Mouse (Mus musculus) embryo, embryonic 10 days (tissue): Measurements from ENCODE around the gene Sprn.

Experiments
- DNase-seq: peaks from one replicate; pipeline ENCODE4 v3.0.0-alpha.2; 2015; ENCODE audit warnings: low spot score

Sprn gene

DNA sequence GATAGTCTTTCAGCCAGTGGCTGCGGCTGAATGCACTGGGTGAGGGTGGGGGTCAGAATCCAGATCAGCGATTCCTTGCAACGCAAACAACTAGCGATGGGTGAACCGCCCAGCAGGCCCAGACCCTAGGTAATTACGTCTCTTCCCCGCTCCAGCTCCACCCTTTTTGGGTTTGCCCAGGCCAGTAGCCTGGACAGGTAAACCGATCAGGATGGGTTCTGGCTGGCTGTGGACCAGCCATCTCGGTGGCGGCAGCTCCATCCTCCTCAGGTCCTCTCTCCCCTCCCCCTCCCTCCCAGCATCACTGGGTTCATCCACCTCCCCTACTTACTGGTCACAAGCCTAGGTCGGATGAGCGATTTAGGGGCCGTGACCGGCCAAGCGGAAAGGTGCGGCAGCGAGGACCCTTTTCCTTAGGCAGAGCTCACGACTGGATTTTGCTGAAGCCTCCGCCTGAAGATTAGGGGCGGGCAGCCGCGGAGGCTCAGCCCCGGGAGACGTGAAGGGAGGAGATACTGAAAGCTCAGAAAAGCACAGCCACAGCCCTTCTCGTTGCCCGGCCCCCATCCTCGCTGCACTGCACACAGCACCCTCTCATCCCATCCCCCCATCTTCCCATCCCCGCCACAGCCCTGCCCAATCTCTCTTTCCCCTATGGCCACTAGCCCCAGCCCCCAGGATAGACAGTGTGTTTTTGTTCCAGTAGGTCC, at the start of gene Sprn:
TSS of gene Sprn (minus strand) at position 660 of the 710 bp plus-strand sequence.
- DNase-seq, result peak; percentile 10

DNA sequence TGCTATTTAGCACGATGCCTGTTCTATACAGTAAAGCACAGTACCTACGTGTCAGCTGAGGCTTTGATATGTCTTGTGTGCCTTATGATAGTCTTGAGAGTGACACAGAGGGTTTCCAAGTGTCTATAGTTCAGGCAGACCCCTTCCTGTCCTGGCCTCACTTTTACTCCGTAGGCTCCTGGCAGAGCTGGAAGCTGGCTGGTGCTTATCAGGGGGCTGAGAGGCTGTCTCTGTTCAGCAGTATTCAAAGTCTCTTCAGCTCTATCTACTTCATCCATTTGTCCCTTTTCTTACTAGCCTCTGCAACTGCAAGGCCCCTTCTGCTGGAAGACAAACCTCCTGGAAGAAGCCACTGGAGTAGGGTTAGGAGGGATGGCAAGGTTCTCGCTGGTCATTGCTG, 46.4 kb upstream of the Sprn start:
- no peak for DNase-seq

DNA sequence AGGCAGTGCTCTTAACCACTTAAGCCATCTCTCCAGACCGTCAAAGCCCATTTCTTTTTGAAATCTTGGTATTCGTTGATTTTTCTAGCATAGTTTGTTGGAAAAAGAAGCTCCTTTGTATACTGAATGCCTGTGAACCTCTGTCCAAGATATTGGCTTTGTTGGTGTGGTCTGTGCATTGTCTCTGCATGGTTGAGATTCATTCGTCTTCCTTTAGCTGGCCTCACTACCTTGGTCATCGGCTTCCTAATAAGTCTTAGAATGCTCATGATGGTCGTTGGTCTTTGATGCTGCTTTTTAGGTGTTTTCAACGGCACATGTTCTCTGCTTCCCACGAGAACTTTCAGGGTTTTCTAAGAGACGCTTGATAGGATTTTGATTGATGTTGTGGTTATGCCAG, 41.3 kb upstream of the Sprn start:
- DNase-seq, result no peak

DNA sequence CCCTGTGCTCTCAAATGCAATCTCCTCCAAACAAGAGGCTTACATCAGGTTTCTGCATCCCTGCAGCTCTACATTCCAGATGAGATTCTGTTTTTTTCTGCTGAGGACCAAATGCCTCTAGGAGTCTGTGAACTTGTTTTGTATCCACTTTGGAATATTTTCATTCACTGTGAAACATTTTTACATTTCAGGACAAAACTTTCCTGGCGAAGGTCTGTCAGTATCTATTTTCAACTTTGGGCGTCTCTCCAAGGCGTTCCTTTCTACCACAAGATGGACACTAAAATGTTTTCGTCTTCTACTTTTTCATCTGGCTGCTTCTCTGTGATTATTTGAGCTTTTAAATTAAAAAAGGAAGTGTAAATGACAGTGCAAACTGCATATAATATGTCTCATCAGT, 39.4 kb upstream of the Sprn start:
- no peak for DNase-seq

DNA sequence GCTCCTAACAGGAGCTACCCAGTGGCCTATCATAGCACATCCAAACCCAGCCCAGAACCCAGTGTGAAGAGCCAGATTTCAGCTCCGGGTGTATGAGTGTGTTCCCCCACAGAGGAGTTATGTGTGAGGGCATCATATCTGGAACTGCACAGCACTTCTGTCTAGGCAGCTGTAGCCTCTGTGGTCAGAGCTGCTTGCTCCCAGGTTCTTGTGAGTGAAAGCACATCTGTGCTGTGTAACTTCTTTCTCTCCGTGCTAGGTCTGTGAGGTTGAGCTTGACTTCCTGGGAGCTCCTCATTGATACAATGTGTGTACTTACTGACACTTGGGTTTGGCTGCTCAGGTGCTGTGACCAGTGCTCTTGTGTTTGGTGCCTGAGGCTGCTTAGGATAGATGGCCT, 38.2 kb upstream of the Sprn start:
- DNase-seq, result no peak

DNA sequence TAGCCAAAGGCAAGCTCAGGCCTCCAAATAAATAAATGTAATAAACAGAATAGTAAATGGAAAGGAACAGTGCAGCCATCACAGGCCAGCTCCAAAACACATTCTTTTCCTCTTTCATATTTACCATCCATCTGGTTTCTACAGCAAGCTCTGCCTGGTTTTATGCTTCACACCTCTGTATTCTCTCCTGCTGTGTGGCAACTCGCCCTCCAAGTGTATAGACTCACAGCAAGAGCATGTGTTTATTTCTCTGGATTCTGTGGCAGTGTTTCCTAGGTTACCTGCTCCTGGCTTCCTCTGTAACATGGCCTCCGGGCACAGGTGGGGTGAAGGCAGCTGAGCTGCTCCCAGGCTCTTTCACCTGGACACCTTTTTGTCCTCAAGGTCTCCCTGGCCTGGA, 37.8 kb upstream of the Sprn start:
- no peak for DNase-seq

DNA sequence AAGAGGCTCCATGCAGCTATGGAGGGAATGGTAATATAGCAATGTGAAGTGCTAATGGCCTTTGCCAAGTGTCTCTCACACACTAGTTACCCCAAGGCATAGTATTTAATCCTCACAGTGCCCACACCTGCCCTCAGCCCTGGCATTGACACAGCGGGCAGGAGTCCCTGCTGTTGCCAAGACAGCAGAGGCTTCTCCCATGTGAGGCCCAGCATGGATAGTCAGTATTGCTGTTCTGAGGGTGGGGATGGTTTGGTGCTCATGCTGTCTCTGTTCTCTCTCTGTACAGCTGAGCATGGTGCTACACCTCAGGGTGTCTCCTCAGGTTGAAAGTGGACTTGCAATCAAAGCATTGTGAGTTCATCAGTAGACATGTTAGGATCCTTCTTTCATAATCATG, 35.8 kb upstream of the Sprn start:
- no peak for DNase-seq

DNA sequence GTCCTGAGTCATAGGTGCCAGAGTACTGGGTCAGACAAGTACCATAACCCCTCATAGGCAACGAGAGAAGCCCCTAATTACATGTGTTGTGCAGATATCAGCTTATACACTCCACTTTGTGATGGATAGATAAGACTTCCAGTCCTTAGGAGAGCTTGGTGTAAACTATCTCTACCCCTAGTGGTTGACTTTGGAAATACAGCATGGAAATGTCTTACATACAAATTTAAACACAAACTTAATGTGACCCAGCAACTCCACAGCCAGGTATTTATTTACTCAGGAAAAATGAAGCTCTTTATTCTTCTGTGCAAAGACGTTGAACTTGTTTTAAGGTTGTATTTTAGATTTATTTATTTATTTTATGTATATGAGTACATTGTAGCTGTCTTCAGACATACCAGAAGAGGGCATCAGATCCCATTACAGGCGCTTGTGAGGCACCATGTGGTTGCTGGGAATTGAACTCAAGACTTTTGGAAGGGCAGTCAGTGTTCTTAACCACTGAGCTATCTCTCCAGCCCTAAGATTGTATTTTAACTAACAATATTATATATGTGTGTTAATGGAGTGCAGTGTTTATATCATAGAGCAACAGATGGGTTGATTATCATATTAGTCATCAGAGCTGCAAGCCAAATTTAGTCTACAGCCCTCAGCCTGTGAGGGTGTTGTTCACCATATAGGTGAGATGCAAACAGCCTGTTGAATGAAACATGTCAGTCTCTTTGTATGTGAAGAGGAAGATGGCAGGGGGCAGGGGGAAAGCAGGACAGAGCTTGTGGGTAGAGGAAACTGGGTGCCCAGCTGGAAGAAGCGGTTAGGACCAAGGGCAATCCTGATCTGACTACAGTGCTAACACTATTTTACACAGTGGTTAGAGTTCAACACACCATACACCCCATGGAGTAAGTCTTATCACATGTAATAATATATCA, 34.0 kb upstream of the Sprn start:
- peak; percentile 38 for DNase-seq

DNA sequence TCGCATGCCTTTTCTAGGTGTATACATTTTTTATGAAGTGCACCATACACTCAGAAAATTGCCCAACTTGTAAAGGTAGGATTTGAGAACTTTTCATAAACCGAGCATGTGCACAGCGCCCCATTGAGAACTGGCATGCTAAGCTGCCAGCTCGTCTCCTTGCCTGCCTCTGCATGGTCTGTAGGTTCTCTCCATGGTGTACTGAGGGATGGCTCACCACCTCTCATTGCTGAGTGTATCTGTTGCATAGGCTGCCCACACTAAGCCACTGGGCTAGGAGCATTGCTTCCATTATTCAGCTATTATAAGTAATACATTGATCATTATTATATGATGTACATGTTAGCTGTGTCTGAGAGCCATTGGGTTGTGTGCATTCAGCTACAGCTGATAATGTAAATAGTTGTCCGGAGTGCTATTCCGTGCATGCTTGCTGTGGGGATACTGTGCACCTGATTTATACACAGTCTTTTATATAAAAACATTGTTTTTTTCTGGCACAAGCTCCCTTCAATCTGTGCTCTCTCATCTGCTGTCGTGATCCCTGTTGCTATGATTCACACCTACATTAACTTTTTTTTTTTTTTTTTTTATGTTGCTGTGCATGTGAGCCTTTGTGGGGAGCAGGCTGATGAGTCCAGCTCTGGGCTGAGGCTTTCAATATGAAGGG, 33.2 kb upstream of the Sprn start:
- DNase-seq, result no peak

DNA sequence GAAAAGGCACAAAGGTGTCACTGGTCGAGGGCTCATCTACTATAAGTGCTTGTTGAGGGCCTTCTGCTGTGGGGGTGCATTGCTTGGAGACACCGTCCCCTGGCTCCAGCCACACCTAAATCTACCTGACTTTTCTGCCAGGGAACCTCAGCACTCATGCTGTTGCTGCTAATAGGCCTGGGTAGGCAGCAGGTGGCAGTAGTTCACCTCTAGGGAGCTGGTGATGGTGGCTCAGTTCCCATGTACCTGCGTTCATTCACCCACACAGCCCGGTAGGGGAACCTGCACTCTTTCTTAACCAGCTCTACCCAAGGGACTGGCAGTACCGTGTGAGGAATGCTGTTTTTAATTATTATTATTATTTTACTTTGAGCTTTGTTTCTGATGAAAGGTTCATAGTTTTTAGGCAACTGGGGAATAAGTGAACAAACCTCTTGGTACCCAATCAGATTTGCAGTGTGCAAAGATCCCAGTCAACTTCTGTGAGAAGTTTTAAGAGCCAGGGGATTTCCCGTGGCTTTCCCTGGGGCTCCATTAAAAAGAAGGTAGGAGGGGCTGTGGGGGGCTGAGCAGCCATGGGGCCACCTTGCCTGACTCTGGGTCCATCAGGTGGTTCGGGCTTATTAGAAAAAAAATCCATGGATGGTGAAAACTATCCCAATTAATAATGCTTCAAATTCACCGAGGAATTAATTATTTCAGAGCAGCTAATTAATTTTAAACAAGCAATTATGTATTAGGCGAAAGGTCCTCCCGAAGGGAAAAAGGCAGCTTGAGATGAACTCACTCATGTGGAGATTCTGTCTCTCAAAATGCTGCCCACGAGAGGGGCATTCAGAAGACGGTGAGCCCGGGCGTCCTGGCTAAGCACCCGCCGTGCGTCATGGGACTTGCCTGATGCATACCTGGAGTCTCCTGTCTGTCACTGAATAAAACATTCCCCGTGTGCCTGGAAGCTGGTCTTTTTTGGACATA, 32.3 kb upstream of the Sprn start:
- DNase-seq, result peak; percentile 24

DNA sequence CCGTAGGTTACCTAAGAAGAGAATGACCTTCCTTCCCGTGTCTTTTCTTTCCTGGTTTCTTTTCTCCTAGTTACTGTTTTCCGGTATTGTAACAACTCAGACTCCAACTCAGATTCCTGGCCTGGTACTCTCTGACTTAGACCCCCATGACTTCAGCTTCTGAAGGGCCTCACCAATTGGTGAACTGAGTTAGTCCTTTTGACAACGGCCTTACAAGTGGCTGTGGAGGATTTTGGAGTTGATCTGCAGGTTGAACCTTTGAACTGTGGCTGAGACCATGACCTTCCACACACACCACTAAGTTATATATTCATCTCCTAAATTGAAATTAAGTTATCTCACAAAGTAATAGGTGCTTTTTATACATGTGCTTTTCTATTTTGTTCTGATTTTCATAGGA, 29.5 kb upstream of the Sprn start:
- no peak for DNase-seq

DNA sequence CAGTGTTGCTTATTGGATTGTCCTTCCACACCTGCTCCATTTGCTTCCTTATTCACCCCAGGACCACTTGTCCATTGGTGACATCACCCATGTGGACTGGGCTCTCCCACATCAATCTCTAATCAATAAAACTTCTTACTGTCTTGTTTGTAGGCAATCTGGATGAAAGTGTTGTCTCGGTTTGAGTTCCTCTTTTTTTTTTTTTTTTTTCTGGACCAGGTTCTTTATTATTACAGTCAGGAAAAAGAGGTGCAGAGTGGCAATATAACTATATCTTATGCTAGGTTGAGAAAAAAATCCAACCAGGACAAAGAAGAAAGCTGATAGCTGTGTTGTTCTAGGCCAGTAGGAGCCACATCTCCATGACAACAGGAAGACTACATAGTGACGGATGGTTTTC, 26.0 kb upstream of the Sprn start:
- DNase-seq, result no peak

DNA sequence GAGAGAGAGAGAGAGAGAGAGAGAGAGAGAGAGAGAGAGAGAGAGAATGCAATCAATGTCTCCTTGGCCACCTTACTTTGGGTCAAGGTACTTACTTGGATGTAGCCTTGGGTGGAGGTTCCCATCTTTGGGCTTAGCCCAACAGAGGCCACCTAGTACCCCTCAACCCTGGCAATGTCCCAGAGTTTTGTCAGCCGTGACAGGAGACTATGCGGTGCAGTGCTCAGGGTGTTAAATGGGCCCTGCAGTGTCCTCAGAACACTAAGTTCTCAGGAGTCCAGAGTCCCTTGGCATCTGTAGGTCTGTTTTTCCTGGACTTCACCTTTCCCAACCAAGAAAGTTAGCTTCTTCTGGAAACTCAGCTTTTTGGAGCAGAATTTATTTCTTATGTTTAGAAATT, 24.5 kb upstream of the Sprn start:
- no peak for DNase-seq

DNA sequence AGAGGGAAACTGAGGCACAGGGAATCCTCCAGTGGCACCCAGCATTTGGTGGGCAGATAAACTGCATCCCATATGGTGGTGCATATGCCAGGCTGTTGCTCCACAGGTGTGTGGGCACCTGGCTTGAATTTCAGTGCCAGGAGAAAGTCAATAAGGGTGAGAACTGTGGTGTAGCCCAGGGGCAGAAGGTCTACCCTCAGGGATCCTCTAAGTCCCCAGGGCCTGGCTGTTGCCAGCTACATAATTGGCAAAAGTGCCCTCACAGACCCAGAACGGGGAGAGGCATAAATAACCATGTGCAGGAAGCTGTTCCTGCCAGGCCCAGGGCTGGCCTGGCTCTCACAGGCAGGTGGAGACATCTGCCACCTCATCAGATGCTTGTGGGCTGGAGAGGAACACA, 18.3 kb upstream of the Sprn start, which contains the start of gene Olfr523:
TSS of gene Olfr523 (plus strand) at position 282 of the 400 bp plus-strand sequence.
- no peak for DNase-seq

DNA sequence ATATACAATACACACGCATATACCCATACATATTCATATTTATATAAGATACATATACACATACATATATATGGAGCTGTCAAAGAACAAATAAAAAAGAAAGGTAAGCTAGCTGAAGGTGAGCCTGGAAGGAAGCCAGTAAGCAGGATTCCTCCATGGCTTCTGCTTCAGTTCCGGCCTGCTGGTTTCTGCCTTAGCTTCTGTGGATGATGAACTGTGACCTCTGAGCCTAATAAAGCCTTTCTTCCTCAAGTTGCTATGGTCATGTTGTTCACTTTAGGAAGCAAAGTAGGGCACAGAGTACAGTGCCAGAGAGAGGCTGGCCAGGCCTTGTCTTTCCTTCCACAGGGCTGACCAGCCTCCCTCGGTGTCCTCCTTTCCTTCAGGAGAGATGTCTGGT, 16.2 kb upstream of the Sprn start:
- no peak for DNase-seq

DNA sequence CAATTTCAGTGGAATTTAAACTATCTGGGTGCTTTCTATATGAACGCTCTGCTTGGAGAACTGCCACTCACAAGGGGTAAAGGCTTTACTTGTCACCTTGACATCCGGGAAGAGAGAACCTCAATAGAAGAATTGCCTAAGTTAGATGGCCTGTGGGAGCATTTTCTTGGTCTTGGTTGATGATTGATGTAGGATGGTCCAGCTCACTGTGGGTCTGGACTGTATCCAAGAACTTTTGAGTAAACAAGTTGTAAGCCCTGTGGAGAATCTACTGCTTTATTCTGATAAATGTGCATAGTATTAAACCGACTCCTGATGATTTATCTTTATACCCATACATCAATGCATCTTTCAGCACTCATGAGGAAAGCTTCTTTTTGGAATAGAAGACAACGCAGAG, 14.7 kb upstream of the Sprn start:
- DNase-seq, result no peak

DNA sequence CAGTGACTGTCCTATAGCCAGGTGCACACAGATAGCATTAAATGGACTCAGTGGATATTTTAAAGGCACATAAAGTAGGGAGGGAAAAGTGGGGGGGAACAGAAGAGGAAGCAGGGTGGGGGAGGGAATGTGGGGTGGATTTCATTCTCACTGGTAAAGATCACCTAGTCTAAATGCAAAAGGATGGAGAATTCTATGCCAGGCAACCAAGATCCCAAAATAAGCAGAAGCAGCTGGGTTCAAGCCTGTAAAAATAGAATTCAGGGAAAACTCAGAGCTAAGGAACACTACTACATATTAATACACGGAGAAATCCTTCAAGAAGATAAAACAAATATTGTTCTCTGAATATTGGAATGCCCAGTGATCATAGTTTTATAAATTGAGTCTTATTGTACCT, 13.3 kb upstream of the Sprn start:
- DNase-seq, result no peak

DNA sequence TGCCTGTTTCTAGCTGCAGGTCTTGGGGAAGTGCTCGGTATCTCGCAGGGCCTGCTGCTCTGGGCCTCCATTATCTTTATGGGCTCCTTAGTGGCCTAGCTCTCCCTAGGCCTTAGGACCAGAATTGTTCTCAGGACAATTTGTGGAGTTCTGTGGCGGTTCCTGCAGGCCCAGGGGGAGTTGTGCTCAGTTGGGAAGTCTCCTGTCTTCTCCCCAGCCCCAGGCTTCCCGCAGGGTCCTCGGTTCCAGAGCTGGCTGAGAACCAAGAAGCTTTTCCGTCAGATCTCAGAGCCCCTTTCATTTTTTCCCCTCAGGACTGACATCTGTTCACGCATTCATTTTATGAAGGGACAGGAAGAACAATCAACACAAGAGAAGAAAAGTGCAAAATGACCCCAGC, 10.0 kb upstream of the Sprn start, which contains the start of gene Olfr522:
TSS of gene Olfr522 (minus strand) at position 101 of the 400 bp plus-strand sequence.
- DNase-seq, result no peak

DNA sequence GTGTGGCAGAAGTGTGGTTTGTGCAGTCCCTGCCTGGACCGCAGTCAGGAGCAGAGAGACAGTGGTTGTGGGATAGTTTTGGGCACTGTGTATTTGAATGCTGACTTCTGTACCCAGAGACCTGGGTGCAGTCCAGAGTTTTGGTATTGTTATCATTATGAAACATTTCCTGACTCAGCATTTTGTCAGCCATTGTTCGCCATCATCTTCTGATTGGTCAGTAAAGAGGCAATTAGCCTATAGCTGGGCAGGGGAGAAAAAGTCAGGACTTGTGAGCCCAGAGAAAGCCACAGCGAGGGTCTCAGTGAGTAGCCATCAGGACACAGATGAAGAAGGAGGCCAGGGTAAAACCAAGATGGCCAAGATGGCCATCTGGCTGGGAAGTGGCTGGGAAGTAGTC, 5.7 kb upstream of the Sprn start:
- DNase-seq, result no peak

DNA sequence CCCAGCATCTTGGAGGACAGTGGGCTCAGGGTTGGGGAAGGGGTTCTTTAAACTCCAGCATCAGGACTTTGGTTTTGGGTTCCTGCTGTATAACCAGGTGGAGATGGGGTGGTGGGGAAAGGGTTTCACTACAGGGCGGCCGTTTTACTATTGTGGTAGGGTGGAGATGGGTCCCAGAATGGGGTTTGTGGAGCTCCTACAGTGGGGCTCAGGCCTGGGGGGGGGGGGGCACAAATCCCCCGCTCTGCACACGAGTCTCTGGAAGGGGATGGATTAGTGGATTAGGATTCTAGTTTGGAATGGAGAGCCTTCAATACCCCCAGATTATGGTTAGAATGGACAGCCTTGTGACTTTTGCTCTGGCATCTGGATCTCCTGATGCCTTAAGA, 854 bp downstream of the Sprn start:
- DNase-seq, result no peak

DNA sequence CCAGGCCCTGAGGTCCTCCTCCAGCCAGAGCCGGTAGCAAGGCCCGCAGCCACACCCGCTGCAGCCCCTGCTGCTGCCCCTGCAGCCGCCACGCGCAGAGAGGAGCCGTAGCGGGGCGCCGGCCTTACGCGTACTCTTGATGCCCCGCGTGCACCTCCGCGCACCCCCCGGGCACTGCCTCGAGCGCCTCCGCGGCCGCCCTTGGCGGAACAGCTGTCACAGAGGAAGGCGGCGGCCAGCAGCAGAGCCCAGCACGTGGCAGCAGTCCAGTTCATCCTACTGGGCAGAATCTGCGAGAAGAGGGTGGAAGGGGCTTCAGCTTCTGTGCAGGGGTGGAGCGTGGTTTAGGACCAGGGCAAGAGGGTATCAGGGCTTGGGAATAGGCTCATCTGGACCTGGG, 1.3 kb downstream of the Sprn start:
- DNase-seq, result peak; percentile 34

DNA sequence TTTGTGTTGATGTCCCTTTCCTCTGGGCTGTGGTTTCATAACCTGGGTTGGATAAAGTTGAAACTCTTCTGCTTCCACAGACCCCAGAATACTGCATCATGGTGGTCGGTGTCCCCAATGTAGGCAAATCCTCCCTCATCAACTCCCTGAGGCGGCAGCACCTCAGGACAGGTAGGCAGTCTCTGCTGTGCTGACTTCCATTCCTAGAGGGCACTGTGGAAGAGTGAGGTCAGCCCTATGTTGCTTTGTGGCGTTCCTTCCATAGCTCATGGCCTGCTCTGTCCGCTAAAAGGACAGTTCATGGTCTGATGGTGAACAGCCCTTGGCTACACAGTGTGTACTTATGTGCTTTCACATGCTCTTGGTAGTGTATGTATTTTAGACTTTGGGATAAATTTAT, 10.1 kb downstream of the Sprn start:
- DNase-seq, result no peak
